Mouse (Mus musculus) ES-Bruce4 (cell line): ENCODE measurements around the gene Lsm4. TPM values are rescaled to one million over a fixed set of nuclear protein-coding genes. Genes with fewer than 3 reads are reported as not detected.

Source experiments
- H3K27ac ChIP-seq: 2 replicates; pipeline ENCODE4 v1.5.1; 2012; ENCODE audit warnings: low read length, inconsistent platforms; ENCODE audit not compliant: insufficient read depth
- H3K27me3 ChIP-seq: 2 replicates; pipeline ENCODE4 v1.6.1; 2012; ENCODE audit warnings: mild to moderate bottlenecking, low read length, inconsistent platforms; ENCODE audit not compliant: control insufficient read depth, poor library complexity, insufficient read depth, severe bottlenecking
- H3K36me3 ChIP-seq: 2 replicates; pipeline ENCODE4 v1.6.1; 2012; ENCODE audit warnings: inconsistent platforms, mild to moderate bottlenecking, low read length, moderate library complexity; ENCODE audit not compliant: control insufficient read depth, poor library complexity, insufficient read depth, severe bottlenecking
- H3K4me1 ChIP-seq: one replicate; pipeline ENCODE4 v1.8.1; 2011; ENCODE audit warnings: low read length; ENCODE audit not compliant: control insufficient read depth, insufficient read depth
- H3K4me3 ChIP-seq: 2 replicates; pipeline ENCODE4 v1.5.1; 2011; ENCODE audit warnings: low read depth, mild to moderate bottlenecking, low read length
- H3K9ac ChIP-seq: 2 replicates; pipeline ENCODE4 v1.6.1; 2012; ENCODE audit warnings: low read depth, mild to moderate bottlenecking, inconsistent platforms; ENCODE audit not compliant: poor library complexity, severe bottlenecking
- H3K9me3 ChIP-seq: replicated peaks from 2 replicates; pipeline ENCODE4 v1.6.1; 2012; ENCODE audit warnings: mild to moderate bottlenecking, low read length, inconsistent platforms; ENCODE audit not compliant: control insufficient read depth, poor library complexity, insufficient read depth, severe bottlenecking
- CTCF ChIP-seq: IDR thresholded peaks from one replicate; pipeline ENCODE4 v1.8.1; 2011; ENCODE audit warnings: low read depth, low read length
- EP300 ChIP-seq: IDR thresholded peaks from 2 replicates; pipeline ENCODE4 v1.6.1; 2011; ENCODE audit warnings: low read depth, low read length; ENCODE audit not compliant: insufficient read depth
- POLR2A ChIP-seq: IDR thresholded peaks from one replicate; pipeline ENCODE4 v1.8.1; 2011; ENCODE audit warnings: low read length; ENCODE audit not compliant: insufficient read depth
- polyA plus RNA-seq: library from polyadenylated mRNA; stranded (reverse); fragments of >200 nt; gene quantifications from 2 replicates; pipeline ENCODE4 v1.2.4, GENCODE M21; 2011; ENCODE audit warnings: low read depth; ENCODE audit not compliant: missing spikeins, insufficient read depth, insufficient read length

The Lsm4 gene
- polyA plus RNA-seq, 1 experiment: 211 TPM

DNA sequence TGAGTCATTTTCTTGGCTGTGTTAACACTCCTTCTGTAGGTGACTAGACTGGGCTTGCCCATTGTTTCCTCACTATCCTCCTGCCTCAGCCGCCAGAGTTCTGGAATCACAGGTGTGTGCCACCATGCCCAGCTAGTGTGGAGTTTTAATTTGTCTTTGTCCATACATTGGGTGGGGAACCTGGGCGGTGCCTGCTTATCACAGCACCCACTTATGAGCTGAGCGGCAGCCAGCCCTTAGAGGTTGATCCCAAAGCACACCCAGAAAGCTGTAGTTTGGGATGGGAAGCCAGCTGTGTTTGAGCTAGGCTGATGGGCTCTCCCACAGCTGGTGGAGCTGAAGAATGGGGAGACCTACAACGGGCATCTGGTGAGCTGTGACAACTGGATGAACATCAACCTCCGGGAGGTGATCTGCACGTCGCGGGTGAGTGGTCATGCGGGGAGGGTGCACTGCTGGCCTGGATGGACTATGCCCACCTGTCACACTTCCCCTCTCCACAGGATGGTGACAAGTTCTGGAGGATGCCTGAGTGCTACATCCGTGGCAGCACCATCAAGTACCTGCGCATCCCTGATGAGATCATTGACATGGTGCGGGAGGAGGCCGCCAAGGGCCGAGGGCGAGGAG is 4.5 kb downstream of the Lsm4 start:
- H3K27ac ChIP-seq: 0 out of 2 replicates have a peak overlapping the region, but pooled peaks have one; percentile 19
- H3K27me3 ChIP-seq: no peaks in the 10 kb centered on the region
- TF ChIP-seq POLR2A: no peak
- TF ChIP-seq EP300: no peak
- no peak for TF ChIP-seq CTCF
- peaks cover 4% of the 10 kb centered on the region for H3K4me1 ChIP-seq
- no peak overlapping the region for H3K9ac ChIP-seq
- H3K9me3 ChIP-seq: no peaks in the 10 kb centered on the region
- H3K36me3 ChIP-seq: peaks cover 20% of the 10 kb centered on the region; the same call in 1 of the 2 replicates
- no peak overlapping the region for H3K4me3 ChIP-seq

DNA sequence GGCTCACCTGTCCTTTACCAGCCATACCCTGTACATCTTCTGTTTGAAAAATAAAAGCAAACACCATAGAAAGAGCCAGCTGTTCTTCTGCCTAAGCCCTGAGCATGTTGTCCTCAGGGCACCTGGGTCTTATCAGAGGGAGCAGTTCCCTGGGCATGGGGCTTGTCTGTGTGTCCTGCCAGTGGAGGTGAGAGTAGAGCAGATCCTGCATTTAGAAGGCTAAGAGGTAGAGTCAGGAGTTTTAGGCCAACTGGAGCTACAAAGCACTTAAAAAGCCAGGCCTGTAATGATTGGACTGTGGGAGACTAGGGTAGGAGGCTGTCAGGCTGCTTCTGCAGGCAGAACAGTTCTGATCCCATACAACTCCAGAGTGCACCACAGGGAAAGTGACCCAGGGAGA is 5.6 kb downstream of the Lsm4 start:
- Histone ChIP-seq H3K27ac (no peak overlapping the region), H3K27me3 (no peaks in the 10 kb centered on the region), H3K9ac (no peak overlapping the region), H3K9me3 (no peaks in the 10 kb centered on the region), H3K4me3 (no peak overlapping the region), H3K36me3 (peaks cover 20% of the 10 kb centered on the region; the same call in 1 of the 2 replicates), H3K4me1 (peaks cover 4% of the 10 kb centered on the region)
- TF ChIP-seq EP300 (no peak), CTCF (no peak), POLR2A (no peak)

DNA sequence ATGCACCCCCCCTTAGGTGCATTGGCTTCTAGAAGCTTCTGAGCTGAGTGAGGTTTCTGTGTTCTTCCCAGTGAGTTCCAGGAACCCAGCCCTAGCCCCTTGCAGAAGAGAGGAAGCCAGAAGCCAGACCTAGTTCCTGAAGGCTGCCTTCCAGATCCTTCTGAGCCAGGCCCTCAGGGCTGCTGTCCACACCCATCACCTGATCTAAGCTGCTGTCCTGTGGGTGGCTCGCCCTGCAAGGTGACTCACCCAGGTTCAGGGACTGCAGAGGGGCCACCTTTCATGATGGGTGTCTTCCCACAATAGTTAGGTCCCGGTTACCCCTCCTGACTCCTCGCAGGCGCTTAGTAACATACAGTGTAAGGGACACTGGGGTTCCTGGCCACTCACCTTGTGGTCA is 6.4 kb downstream of the Lsm4 start:
- no peaks in the 10 kb centered on the region for H3K27me3 ChIP-seq
- no peak overlapping the region for H3K4me3 ChIP-seq
- no peak overlapping the region for H3K9ac ChIP-seq
- peaks cover 4% of the 10 kb centered on the region for H3K4me1 ChIP-seq
- H3K27ac ChIP-seq: 0 out of 2 replicates have a peak overlapping the region, but pooled peaks have one; percentile 3
- H3K9me3 ChIP-seq: no peaks in the 10 kb centered on the region
- 0 out of 2 replicates have a peak, but pooled peaks have one; percentile 8 for TF ChIP-seq EP300
- TF ChIP-seq POLR2A: no peak
- TF ChIP-seq CTCF: no peak
- peaks cover 20% of the 10 kb centered on the region; the same call in 1 of the 2 replicates for H3K36me3 ChIP-seq

DNA sequence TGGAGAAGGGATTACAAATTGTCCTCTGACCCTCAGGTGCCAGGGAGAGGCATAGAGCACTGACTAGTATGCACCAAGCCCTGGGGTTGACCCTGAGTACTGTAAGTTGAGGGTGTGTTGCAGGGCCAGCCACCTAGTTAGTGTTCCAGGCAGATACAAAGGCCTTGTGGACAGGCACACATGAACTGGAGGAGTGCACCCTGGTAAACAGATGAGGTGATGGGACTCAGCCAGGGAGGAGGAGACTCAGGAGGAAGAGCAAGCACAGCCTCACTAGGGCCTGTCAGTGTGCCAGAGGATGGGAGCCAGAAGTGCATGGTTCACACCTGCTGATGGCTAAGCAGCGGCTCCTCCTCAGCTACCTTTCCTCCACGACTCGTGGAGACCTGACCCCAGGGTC is 7.0 kb downstream of the Lsm4 start:
- Histone ChIP-seq H3K27ac (no peak overlapping the region), H3K4me3 (no peak overlapping the region), H3K9me3 (no peaks in the 10 kb centered on the region), H3K9ac (no peak overlapping the region), H3K36me3 (peaks cover 20% of the 10 kb centered on the region; the same call in 1 of the 2 replicates), H3K27me3 (no peaks in the 10 kb centered on the region), H3K4me1 (peaks cover 4% of the 10 kb centered on the region)
- no peak for TF ChIP-seq CTCF

DNA sequence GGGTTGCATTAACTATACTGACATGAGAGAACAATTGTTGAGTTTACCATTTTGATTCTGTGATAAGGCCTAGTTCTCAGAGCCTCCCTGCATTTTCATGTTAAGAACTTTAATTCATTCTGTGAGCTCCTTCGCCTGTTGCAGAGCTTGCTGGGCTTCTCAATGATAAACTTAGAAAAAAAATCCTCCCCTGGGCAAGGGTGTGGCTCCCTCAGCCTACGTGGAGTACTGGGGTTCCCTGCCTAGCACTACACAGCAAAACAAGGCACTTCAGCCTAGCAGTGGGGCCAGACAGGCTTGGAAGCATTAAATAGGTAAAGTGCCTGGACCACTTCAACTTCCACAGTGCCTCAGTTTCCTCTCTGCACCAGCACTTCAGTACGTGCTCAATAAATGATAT is 8.4 kb downstream of the Lsm4 start:
- peaks cover 4% of the 10 kb centered on the region for H3K4me1 ChIP-seq
- H3K36me3 ChIP-seq: peaks cover 19% of the 10 kb centered on the region; the same call in 1 of the 2 replicates
- H3K9ac ChIP-seq: no peak overlapping the region
- H3K4me3 ChIP-seq: no peak overlapping the region
- no peak for TF ChIP-seq POLR2A
- no peak for TF ChIP-seq EP300
- no peak for TF ChIP-seq CTCF
- no peak overlapping the region for H3K27ac ChIP-seq
- H3K9me3 ChIP-seq: no peaks in the 10 kb centered on the region
- H3K27me3 ChIP-seq: no peaks in the 10 kb centered on the region

DNA sequence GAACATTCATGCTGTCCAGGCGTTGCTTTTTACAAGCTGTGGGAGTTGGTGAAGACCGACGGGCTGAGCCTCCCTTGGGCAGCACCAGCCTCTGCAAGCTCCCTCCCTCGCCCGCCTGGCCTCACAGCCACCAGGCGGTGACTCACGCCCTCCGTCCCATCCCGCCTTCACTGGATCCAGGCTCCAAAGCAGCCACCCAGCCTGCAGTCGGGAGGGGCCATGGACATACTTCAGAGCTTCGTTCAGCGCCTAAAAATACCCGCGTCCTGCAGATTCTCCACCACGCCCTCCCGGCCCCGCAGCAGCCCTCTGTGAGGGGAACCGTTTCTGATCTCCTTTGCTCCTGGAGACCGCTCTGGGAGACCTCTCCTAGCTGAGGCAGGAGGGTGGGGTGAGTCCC is 9.1 kb downstream of the Lsm4 start:
- no peak for TF ChIP-seq CTCF
- TF ChIP-seq POLR2A: no peak
- TF ChIP-seq EP300: no peak
- H3K9me3 ChIP-seq: no peaks in the 10 kb centered on the region
- H3K27ac ChIP-seq: 0 out of 2 replicates have a peak overlapping the region, but pooled peaks have one; percentile 6

More for the DNA sequence above, 9.1 kb downstream of the Lsm4 start:
- peaks cover 4% of the 10 kb centered on the region for H3K4me1 ChIP-seq
- no peaks in the 10 kb centered on the region for H3K27me3 ChIP-seq
- peaks cover 16% of the 10 kb centered on the region; the same call in 1 of the 2 replicates for H3K36me3 ChIP-seq
- H3K9ac ChIP-seq: peak overlapping the region; percentile 22
- peak overlapping the region; percentile 0; the same call in 1 of the 2 replicates for H3K4me3 ChIP-seq
